Mouse (Mus musculus): ENCODE measurements around the gene AC109138.7. TPM values are rescaled to one million over a fixed set of nuclear protein-coding genes. Genes with fewer than 3 reads are reported as not detected.

The AC109138.7 gene
- total RNA-seq, 1 experiment from 2014 or later, result not detected

DNA sequence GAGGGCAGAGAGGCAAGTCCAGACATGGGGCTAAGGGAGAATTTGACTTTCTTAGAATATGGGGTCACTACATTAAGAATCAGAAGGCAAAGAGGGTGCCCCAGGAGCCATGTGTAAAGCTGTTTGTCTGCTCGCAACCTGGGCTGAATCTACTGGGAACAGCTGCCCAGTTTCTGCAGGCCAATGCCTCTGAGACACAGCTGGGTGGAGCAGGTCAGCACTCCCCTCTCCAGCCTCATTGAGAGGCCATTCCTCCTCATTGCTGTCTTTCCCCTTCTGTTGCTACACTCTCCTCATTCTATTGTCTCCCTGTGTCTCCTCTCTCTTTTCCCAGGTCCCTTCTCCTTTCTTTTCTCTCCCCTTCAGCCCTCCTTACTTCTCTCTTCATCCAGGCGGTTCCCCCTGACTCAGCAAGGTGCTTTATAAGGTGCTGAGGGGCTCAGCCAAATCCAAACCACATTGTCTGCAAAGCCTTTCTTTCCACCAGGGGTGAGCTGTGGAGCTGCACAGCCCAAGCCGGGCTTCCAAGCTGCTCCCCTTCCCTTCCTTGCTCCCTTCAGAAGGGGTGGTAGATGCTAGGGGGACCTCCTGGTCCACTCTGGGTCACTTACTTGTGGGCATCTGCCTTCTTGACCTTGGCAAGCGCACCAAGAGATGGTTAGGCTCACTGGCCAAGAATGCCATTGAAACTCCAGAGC, 2.1 kb upstream of the AC109138.7 start:
- no peak for ATAC-seq (replicated peaks in 1 of 2; ENCODE audit: insufficient read depth in 1 of 2, low FRiP score in 2 of 2, low TSS enrichment in 1 of 2, low read depth in 1 of 2, poor library complexity in 2 of 2, severe bottlenecking in 2 of 2)

DNA sequence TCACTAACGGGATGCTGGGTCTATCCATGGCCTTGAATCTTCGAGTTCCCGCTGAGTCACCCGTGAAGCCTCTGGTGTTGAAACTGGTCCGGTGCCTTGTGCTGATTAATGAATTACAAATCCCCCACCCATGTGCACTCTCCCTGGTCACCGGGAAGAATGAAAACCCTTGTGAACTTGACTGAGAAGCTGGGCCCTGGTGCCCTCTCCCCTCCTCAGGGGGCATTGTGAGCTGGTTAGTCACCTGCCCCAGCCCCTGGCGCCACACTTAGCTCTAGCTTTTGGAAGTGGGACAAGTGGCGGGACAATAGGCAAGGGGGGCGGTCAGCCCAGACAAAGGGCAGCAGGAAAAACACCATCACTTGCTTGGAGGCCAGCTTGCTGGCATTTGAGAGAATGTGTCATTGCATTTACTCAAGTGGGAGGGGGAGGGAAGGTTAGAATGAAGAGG, 608 bp upstream of the AC109138.7 start:
- peak in 1 of 2 experiments; percentile 47; a peak in 3 of 4 replicates for ATAC-seq (replicated peaks in 1 of 2; ENCODE audit: insufficient read depth in 1 of 2, low FRiP score in 2 of 2, low TSS enrichment in 1 of 2, low read depth in 1 of 2, poor library complexity in 2 of 2, severe bottlenecking in 2 of 2)

DNA sequence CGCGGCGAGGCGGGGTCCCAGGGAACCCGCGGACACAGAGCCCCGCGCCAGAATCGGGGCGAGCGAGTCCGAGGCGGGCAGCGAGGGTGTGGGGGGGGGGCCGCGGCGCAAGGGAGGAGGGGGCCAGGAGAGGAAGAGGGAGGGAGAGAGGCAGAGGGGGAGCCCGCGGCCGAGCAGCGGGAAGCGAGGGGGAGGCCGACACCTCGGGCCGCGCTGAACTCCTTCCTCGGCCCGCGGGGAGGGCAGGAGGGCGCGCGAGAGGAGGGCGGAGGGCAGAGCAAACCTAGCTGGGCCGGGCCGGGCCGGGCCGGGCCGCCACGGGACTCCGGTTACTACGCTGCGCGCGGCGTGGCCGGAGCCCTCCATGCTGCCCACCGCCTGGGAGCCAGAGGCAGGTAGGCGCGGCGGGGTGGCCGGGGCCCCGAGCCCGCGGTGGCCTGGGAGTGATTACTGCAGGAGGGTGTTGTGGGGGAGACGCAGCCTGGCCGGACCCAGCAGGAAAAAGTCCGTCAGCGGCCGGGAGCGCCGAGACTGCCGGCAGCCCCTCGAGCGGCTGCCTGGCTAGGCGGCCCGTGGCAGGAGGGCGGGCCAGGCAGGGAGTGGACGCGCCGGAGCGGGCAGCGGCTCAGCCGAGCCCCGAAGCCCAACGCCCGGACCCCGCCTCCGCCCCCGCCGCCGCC, 754 bp downstream of the AC109138.7 start:
- no peak for ATAC-seq (replicated peaks in 1 of 2; ENCODE audit: insufficient read depth in 1 of 2, low FRiP score in 2 of 2, low TSS enrichment in 1 of 2, low read depth in 1 of 2, poor library complexity in 2 of 2, severe bottlenecking in 2 of 2)

DNA sequence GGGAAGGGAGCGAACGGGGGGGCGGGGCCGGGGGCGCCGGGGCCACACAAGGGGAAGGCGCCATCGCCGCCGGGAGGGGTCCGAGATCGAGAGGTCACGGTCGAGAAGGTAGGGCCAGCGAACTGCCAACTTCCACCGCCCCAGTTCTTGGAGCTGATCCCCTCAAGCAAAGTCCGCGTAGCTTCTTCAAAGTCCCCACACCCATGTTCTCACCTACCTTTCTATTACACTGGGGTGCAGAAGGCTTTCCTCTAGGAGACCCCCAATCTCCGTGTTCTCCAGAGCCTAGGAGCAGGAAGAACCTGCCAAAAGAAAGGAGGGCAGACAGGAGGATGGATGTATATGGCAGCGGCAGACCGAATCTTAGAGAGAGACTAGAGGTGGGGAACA, 1.3 kb downstream of the AC109138.7 start:
- ATAC-seq (replicated peaks in 1 of 2; ENCODE audit: insufficient read depth in 1 of 2, low FRiP score in 2 of 2, low TSS enrichment in 1 of 2, low read depth in 1 of 2, poor library complexity in 2 of 2, severe bottlenecking in 2 of 2), result no peak

DNA sequence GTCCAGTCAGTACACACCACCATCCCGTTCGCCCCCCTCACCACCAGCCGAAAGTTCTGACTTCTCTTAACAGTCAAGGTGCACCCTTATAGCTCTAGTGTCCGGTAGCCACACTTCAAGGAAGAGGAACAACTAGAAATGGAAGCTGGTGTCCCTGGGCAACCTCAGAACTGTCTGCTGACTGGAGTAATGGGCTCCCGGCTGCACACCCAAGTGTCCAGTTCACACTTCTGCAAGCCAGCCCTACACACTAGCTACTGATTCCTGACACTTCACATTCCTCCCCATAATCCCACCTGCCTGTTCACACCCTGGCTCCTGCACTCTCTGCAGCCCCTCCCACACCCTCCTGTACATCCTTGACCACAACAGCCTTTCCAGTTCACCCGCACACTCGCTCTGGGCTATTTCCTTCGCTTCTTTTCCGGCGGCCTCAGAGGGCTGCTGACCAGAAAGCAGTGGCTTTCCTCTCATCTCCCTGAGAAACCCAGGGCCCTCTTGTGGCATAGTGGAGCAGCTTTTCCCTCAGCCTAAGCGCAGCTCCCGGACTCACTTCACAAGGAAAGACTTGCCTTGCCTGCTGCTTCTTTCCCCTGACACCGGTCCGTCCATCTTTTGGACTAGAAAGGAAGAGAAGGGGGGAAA, 2.0 kb downstream of the AC109138.7 start:
- no peak for ATAC-seq (replicated peaks in 1 of 2; ENCODE audit: insufficient read depth in 1 of 2, low FRiP score in 2 of 2, low TSS enrichment in 1 of 2, low read depth in 1 of 2, poor library complexity in 2 of 2, severe bottlenecking in 2 of 2)

DNA sequence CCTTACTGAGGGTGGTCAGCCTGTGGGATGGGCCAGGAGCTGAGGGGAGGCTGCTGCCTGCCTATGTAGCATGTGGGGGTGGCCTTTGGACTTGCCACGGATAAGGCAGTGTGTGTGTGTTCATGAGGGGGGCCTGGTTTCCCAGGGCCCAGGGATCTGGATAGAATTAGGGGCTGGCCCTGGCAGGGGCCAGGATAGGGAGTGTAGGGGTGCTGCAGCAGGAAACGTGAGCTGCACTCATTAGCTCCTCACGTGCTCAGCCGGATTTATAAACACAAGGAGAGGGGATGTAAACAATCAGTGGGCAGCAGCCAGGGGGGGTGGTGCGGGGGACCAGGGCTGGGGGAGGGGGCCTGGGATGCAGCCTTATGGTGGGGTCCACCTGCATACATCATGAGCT, 3.0 kb downstream of the AC109138.7 start:
- ATAC-seq (replicated peaks in 1 of 2; ENCODE audit: insufficient read depth in 1 of 2, low FRiP score in 2 of 2, low TSS enrichment in 1 of 2, low read depth in 1 of 2, poor library complexity in 2 of 2, severe bottlenecking in 2 of 2), result no peak

DNA sequence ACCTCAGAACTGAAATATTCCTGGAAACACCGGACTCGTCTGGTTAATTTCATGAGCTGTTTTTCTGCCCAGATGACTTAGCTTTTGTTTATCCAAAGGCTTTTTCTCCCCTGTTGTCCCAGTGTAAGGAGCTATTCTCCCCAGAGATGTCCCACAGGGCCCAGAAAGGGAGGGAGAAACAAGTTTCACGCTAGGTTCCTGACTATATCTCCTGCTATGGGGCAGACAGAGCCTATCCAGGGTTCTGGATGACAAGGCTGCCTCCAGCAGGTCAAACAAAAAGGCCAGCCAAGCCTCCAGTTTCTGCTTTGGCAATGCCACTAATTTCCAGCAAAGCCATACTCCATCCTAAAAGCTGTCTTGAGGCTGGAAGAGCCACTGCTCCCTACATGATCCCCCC, 3.7 kb downstream of the AC109138.7 start:
- ATAC-seq (replicated peaks in 1 of 2; ENCODE audit: insufficient read depth in 1 of 2, low FRiP score in 2 of 2, low TSS enrichment in 1 of 2, low read depth in 1 of 2, poor library complexity in 2 of 2, severe bottlenecking in 2 of 2), result no peak

DNA sequence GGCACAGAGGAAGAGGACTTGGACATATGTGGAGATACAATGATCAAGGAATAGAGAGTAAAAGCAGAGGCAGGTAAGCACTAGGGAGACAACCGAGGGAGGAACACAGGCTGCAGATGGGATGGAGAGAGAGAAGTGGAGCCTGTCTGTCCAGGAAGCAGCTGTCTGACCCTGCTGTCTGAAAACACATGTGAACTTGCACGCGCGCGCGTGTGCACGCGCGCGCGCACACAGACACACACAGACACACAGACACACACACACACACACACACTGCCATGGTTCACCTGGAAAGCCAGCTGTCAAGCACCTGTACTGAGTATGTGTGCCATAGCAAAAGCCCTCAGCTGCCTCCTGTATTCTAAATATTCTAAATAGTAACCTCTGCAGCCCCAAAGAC, 4.1 kb downstream of the AC109138.7 start:
- no peak for ATAC-seq (replicated peaks in 1 of 2; ENCODE audit: insufficient read depth in 1 of 2, low FRiP score in 2 of 2, low TSS enrichment in 1 of 2, low read depth in 1 of 2, poor library complexity in 2 of 2, severe bottlenecking in 2 of 2)

DNA sequence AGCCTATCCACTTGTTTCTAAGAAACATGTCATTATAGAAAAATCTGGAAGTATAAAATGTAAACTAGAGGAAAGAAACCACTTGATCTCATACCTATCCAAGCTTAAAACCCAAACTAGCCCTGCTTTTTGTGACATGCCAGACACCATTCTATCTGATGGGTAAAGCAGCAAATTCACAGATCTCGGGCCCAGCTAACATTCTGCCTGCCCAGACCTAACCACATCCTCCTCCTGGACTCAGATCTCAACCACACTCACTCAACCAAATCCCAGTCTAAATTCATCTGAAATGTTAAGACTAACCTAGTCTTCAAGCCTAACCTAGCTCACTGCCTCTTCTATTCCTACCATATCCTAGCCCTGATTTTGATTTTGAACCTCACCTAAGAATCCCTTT, 4.6 kb downstream of the AC109138.7 start:
- ATAC-seq (replicated peaks in 1 of 2; ENCODE audit: insufficient read depth in 1 of 2, low FRiP score in 2 of 2, low TSS enrichment in 1 of 2, low read depth in 1 of 2, poor library complexity in 2 of 2, severe bottlenecking in 2 of 2), result no peak

DNA sequence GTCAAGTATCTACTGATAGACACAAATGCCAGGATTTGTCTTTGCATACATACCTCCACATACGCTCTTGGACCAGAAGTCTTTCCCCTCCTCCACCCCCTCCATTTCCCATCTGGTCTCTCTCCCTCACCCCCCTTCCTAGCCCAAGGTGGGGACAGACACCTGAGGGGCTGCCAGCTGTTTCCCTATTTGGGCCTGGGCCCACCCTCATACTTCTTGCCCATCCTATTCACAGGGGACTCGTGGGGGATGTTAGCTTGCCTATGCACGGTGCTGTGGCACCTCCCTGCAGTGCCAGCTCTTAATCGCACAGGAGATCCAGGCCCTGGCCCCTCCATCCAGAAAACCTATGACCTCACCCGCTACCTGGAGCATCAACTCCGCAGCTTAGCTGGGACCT, 5.8 kb downstream of the AC109138.7 start:
- no peak for ATAC-seq (replicated peaks in 1 of 2; ENCODE audit: insufficient read depth in 1 of 2, low FRiP score in 2 of 2, low TSS enrichment in 1 of 2, low read depth in 1 of 2, poor library complexity in 2 of 2, severe bottlenecking in 2 of 2)

DNA sequence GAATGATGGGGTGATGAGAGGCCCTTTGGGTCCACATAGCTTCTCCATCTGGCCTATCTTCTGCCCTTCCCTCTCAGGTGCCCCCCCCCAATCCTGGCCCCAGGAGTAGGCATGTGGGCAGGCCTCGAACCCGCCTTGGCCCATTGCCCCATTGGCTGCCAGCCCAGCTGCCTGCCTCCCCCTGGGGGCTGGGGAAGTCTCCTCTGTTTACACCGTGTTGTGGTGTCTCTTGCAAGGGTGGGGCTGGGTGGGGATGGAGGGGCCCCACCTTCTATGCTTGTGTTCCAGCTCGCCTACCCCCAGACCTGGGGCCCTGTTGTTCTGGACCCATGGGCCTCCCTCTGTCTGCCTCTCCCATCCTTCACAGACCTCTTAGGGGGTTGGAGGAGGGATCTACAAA, 6.3 kb downstream of the AC109138.7 start:
- ATAC-seq (replicated peaks in 1 of 2; ENCODE audit: insufficient read depth in 1 of 2, low FRiP score in 2 of 2, low TSS enrichment in 1 of 2, low read depth in 1 of 2, poor library complexity in 2 of 2, severe bottlenecking in 2 of 2), result no peak

DNA sequence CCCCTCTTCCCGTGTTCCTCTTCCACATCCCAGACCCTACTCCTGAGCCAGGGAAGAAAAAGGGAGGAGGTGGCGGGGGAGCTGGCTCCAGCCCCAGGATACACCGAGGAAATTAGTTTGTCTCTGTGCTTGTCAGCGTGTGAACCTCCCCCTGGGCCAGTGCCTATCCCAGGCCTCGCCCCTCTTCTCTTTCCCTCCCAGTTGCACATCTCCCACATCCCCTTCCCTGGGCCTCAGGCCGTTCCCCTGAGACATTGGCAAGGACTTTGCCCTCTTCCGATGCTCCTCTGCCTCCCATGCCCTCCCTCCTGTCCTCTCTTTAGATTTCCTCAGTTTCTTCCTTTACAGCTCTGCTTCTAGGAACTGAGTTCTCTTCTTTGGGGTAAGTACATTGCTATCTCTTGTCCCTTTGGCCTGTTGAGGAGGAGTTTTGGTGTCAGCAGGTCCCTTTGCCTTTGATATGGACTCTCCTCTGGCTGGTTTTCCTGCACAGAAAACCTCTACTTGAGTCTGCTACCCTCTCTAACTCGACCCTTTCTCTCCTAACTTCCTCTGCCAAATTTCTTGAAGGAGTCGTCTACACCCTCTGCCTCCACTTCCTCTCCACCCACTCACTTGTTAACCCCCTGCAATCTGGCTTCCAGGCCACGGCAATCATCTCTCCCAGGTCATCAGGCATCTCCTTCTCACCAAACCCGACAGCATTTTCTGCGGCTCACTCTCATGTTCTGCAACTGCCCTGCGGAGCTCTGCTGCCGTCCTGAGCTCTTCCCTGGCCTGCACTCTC, 7.0 kb downstream of the AC109138.7 start:
- ATAC-seq (replicated peaks in 1 of 2; ENCODE audit: insufficient read depth in 1 of 2, low FRiP score in 2 of 2, low TSS enrichment in 1 of 2, low read depth in 1 of 2, poor library complexity in 2 of 2, severe bottlenecking in 2 of 2), result 0 out of 4 replicates have a peak, but pooled peaks of 1 of the 2 experiments have one; percentile 12

DNA sequence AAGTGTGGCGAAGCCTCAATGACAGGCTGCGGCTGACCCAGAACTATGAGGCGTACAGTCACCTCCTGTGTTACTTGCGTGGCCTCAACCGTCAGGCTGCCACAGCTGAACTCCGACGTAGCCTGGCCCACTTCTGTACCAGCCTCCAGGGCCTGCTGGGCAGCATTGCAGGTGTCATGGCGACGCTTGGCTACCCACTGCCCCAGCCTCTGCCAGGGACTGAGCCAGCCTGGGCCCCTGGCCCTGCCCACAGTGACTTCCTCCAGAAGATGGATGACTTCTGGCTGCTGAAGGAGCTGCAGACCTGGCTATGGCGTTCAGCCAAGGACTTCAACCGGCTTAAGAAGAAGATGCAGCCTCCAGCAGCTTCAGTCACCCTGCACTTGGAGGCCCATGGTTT, 8.0 kb downstream of the AC109138.7 start:
- ATAC-seq (replicated peaks in 1 of 2; ENCODE audit: insufficient read depth in 1 of 2, low FRiP score in 2 of 2, low TSS enrichment in 1 of 2, low read depth in 1 of 2, poor library complexity in 2 of 2, severe bottlenecking in 2 of 2), result peak; percentile 72 to 90

DNA sequence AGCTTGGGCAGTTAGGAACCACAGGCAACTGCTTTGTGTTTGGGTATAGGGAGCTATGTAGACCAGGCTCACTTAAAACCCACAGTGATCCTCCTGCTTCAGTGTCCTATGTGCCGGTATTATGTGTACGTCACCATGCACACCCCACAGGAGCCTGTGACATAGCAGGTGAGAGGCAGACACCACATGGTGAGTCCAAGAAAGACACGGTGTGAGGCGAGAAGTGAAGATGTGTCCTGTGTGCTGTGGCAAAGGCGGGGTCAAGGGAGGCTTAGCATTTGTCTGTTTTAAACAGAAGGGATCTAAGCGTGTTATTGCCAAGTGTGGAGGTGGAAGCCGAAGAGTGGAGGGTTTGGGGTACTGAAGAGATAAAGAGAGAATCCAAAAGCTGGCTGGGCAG, 12.6 kb downstream of the AC109138.7 start:
- no peak for ATAC-seq (replicated peaks in 1 of 2; ENCODE audit: insufficient read depth in 1 of 2, low FRiP score in 2 of 2, low TSS enrichment in 1 of 2, low read depth in 1 of 2, poor library complexity in 2 of 2, severe bottlenecking in 2 of 2)

DNA sequence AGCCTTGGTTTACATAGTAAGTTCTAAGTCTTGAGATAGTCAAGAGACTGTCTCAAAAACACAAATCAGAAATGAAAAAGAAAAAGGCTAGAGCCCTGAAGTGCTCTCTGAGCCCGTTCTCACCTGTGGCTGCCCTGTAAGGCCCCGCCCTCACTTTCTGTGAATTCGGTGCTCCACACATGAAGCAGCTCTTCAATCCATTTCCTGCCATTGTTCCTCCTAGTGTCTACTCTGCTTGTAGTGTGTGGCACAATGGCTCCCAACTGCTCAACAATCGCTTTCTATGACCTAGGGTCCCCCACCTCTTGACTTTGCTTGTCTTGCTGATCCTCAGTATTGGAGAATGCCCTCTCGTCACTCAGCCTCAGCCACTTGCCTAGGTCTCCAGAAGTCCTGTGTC, 13.3 kb downstream of the AC109138.7 start:
- no peak for ATAC-seq (replicated peaks in 1 of 2; ENCODE audit: insufficient read depth in 1 of 2, low FRiP score in 2 of 2, low TSS enrichment in 1 of 2, low read depth in 1 of 2, poor library complexity in 2 of 2, severe bottlenecking in 2 of 2)

DNA sequence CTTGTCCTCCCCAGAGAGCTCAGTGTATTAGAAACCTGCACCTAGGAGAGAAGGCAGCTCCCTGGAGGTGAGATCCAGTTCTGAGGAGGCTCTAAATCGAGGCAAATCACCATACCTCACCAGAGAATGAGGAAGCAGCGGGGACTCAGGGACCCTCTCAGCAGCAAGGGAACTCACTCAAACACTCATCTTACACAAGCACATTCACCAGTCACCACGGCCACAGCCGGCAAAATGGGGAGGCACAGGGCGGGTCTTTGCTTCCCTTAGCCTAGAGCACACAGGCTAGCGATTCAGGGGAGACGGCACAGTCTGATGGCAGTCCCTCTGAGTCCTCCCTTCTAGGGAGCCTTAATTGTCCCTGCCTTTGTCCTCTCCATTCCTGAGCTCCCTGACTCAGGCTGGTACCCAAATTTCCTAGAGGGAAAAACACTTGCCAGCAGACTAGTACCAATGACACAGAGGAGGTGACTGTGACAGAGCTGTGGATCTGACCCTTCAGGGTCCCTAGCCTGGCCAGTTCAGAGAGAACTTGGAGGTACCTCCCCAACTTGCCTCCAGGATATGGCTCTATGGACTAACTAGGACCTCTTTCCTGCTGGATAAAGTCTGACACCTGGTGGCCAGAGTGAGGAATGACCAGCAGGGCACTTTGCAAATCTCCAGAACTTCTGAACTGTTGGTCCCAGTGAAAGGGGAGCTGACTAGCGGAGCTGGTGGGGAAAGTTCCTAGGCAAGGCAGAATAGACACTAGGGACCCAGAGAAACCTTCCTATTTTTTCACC, 13.9 kb downstream of the AC109138.7 start:
- peak; percentile 40 to 41; a peak in 3 of 4 replicates for ATAC-seq (replicated peaks in 1 of 2; ENCODE audit: insufficient read depth in 1 of 2, low FRiP score in 2 of 2, low TSS enrichment in 1 of 2, low read depth in 1 of 2, poor library complexity in 2 of 2, severe bottlenecking in 2 of 2)

DNA sequence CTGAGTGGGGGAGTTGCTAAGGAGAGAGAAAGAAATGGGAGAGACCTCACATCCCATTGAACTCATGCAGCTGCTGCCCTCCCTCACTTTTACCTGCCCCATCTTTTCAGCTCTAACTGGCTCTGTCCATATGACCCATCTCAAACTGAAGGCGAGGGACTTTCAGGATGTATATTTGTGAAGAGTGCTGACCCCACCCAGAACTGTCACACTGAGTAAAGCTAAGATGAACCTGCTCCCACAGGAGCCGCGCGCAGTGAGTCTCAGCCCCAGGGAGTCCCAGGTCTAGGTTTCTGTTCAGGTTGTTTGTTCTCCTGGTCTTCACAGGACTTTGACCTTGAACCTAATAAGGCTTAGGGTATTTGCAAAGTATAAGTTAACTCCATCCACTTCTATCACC, 14.7 kb downstream of the AC109138.7 start:
- ATAC-seq (replicated peaks in 1 of 2; ENCODE audit: insufficient read depth in 1 of 2, low FRiP score in 2 of 2, low TSS enrichment in 1 of 2, low read depth in 1 of 2, poor library complexity in 2 of 2, severe bottlenecking in 2 of 2), result no peak

Measured in hematopoietic stem cell, adult 5-6 weeks (primary cell).